Mouse (Mus musculus): ENCODE results near the gene Lbx2. TPM values are rescaled to one million over a fixed set of nuclear protein-coding genes. Genes with fewer than 3 reads are reported as not detected.

Lbx2 gene
- total RNA-seq, 2 experiments from 2014 or later, result 1.3 to 1.5 TPM

GRCm38 (mm10) chr6:83132176-83132919 lies 46.2 kb downstream of the Lbx2 start:
- no peak for DNase-seq

- DNase-seq, result no peak
These were observed 48.1 kb downstream of the Lbx2 start for GRCm38 (mm10) chr6:83134226-83134625.

GRCm38 (mm10) chr6:83134951-83135513 lies 48.9 kb downstream of the Lbx2 start, which contains the start of gene Rtkn:
TSS of gene Rtkn (plus strand) at chr6:83135463.
- DNase-seq, result no peak

- DNase-seq, result peak; percentile 42 to 59
These were observed 49.5 kb downstream of the Lbx2 start for GRCm38 (mm10) chr6:83135571-83136161.

- no peak for DNase-seq
These were observed 50.2 kb downstream of the Lbx2 start for GRCm38 (mm10) chr6:83136291-83136880.

- peak; percentile 81 to 82 for DNase-seq
These were observed 50.9 kb downstream of the Lbx2 start for GRCm38 (mm10) chr6:83136881-83137575.

GRCm38 (mm10) chr6:83137576-83137950 lies 51.4 kb downstream of the Lbx2 start:
- peak; percentile 94 for DNase-seq

Small RNA genes within 50 kb of the gene (microRNA-seq; reads per million reads assigned to microRNA genes)
- gene Mir3470a (0 reads per million in 2 experiments), gene Mir7040 (0 to 0.27 reads per million in 2 experiments)

Other genes with a start within 250 kb of the Lbx2 start
- under 1 TPM; 0.12 to 0.15 TPM for gene Sema4f, start 146.6 kb upstream of the Lbx2 start, total RNA-seq (2021)
- under 1 TPM in 1 of 2 experiments, not detected in 1; 0.36 TPM for gene M1ap, start 139.5 kb upstream of the Lbx2 start, total RNA-seq (2021)
- 1 to 10 TPM; 2.7 to 4.7 TPM for gene Dok1, start 52.9 kb upstream of the Lbx2 start, total RNA-seq (2021)
- gene Loxl3, start 52.2 kb upstream of the Lbx2 start, total RNA-seq (2021), result 1 to 10 TPM; 1.7 to 2.3 TPM
- gene Aup1, start 31.8 kb upstream of the Lbx2 start, total RNA-seq (2021), result 10 to 100 TPM; 76.3 to 77.2 TPM
- 10 to 100 TPM; 31.2 to 32.7 TPM for gene Htra2, start 31.1 kb upstream of the Lbx2 start, total RNA-seq (2021)
- under 1 TPM; 0.20 to 0.87 TPM for gene Dqx1, start 28.5 kb upstream of the Lbx2 start, total RNA-seq (2021)
- not detected for gene Tlx2, start 16.1 kb upstream of the Lbx2 start, total RNA-seq (2021)
- 1 to 10 TPM; 7.4 to 9.6 TPM for gene Pcgf1, start 8.5 kb upstream of the Lbx2 start, total RNA-seq (2021)
- 1 to 10 TPM; 1.3 to 1.5 TPM for gene Ccdc142, start 15.2 kb downstream of the Lbx2 start, total RNA-seq (2021)
- 1 to 10 TPM in 1 of 2 experiments, under 1 TPM in 1; 0.89 to 1.2 TPM for gene Gm42688, start 15.2 kb downstream of the Lbx2 start, total RNA-seq (2021)
- gene Mrpl53, start 22.7 kb downstream of the Lbx2 start, total RNA-seq (2021), result 100 to 1,000 TPM; 124 to 135 TPM
- gene Mogs, start 29.1 kb downstream of the Lbx2 start, total RNA-seq (2021), result 10 to 100 TPM in 1 of 2 experiments, 1 to 10 TPM in 1; 9.3 to 10.3 TPM
- gene Wbp1, start 35.2 kb downstream of the Lbx2 start, total RNA-seq (2021), result 10 to 100 TPM; 68.8 to 74.6 TPM
- 10 to 100 TPM; 11.9 to 15.7 TPM for gene Ino80b, start 39.1 kb downstream of the Lbx2 start, total RNA-seq (2021)
- gene Rtkn, start 49.1 kb downstream of the Lbx2 start, total RNA-seq (2021), result 1 to 10 TPM; 3.5 to 5.9 TPM
- gene Wdr54, start 70.0 kb downstream of the Lbx2 start, total RNA-seq (2021), result 1 to 10 TPM; 1.6 to 1.8 TPM
- under 1 TPM; 0.12 to 0.18 TPM for gene 1700003E16Rik, start 70.0 kb downstream of the Lbx2 start, total RNA-seq (2021)
- gene Dctn1, start 79.6 kb downstream of the Lbx2 start, total RNA-seq (2021), result 100 to 1,000 TPM; 130 to 133 TPM
- gene Slc4a5, start 133.5 kb downstream of the Lbx2 start, total RNA-seq (2021), result under 1 TPM in 1 of 2 experiments, not detected in 1; 0.08 TPM
- gene Mthfd2, start 239.5 kb downstream of the Lbx2 start, total RNA-seq (2021), result 1 to 10 TPM; 2.3 to 3.8 TPM
- 10 to 100 TPM; 23.8 to 26.6 TPM for gene Mob1a, start 239.6 kb downstream of the Lbx2 start, total RNA-seq (2021)